Mouse (Mus musculus): Measurements from ENCODE around the gene Trmu. TPM values are rescaled to one million over a fixed set of nuclear protein-coding genes. Genes with fewer than 3 reads are reported as not detected.

The Trmu gene
- 15.4 and 15.5 TPM in 2 replicates for polyA plus RNA-seq (2015; fragmentation: Nextera tagmentation; extraction: Ambion mirVana)

DNA sequence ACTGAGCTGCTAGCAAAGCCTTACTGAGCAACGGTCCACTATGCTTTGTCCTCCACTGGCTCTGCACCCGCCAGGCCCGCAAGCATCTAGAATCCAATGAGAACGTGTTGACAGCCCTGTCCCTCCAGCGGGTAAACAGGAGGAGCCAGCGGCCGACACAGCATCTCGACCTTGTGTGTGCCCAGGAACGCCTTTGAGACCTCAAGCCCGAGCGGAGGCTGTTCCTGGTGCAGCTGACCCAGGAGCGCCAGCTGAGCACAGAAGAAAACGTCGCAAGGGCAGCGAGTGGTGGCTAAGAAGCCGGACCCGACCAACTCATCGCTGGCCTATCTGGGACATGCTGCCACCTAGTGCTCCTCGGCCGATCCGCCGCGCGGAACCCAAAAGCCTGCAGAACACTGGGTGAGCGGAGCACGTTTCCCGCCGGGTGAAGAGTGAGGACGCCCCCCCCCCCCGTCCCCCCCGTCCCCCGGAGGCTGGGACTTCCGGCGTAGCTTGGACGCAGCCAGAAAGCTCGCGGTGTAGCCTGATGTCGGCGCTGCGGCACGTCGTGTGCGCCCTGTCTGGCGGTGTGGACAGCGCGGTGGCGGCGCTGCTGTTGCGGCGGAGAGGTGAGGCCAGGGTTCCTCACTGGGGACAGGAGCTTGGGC, at the start of gene Trmu:
Trmu (plus strand) TSS at position 465 of the 650 bp plus-strand sequence.
- Histone ChIP-seq H3K36me3 (ENCODE audit: control insufficient read depth, insufficient read depth) (peaks cover 20% of the 10 kb centered on the region), H3K4me2 (ENCODE audit: low read depth, low read length) (peak within 1 kb of the TSS; percentile 75), H3K9me3 (replicated peaks; ENCODE audit: control insufficient read depth, low read length) (no peaks in the 10 kb centered on the region), H3K4me3 (ENCODE audit: low read depth, low read length) (peak within 1 kb of the TSS; percentile 78), H3K4me1 (ENCODE audit: control insufficient read depth, low read depth, low read length) (peaks cover 14% of the 10 kb centered on the region), H3K27me3 (ENCODE audit: control insufficient read depth, insufficient read depth, low read depth, low read length) (no peaks in the 10 kb centered on the region), H3K9ac (ENCODE audit: low read depth, low read length) (peak within 1 kb of the TSS; percentile 77), H3K27ac (ENCODE audit: low read length) (peak within 1 kb of the TSS; percentile 70)
- ATAC-seq (ENCODE audit: low read depth) = peak; percentile 94
- WGBS (ENCODE audit: insufficient replicate concordance) = 1% methylated on average over 47 of the region's 50 CpGs

DNA sequence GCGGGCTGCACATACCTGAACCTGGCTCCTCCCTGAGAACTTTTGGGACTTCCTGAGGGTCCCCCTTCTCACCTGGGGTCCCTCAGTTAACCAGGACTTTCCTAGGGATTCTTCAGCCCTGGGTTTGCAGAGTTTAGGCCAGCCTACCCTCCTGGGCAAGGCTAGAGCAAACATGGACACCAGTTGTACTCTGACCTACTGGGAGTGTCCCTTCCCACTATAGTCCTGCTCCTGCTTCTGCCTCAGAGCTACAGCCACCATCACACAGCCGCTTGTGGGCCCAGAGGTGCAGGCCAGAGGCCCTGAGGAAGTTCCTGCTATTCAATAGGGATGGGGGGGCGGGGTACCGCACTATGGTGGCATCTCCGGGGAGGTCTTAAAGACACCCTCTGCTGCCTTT, 49.6 kb upstream of the Trmu start:
- peaks cover 22% of the 10 kb centered on the region for H3K4me1 ChIP-seq (ENCODE audit: control insufficient read depth, low read depth, low read length)
- WGBS (ENCODE audit: insufficient replicate concordance) = 51% methylated on average over 5 of the region's 5 CpGs
- no peak overlapping the region for H3K4me3 ChIP-seq (ENCODE audit: low read depth, low read length)
- no peaks in the 10 kb centered on the region for H3K9me3 ChIP-seq (replicated peaks; ENCODE audit: control insufficient read depth, low read length)
- no peaks in the 10 kb centered on the region for H3K36me3 ChIP-seq (ENCODE audit: control insufficient read depth, insufficient read depth)
- ATAC-seq (ENCODE audit: low read depth) = no peak
- H3K27ac ChIP-seq (ENCODE audit: low read length) = peak overlapping the region; percentile 6; the same call in 1 of the 2 replicates
- no peak overlapping the region for H3K9ac ChIP-seq (ENCODE audit: low read depth, low read length)
- H3K4me2 ChIP-seq (ENCODE audit: low read depth, low read length) = no peak overlapping the region
- no peaks in the 10 kb centered on the region for H3K27me3 ChIP-seq (ENCODE audit: control insufficient read depth, insufficient read depth, low read depth, low read length)

DNA sequence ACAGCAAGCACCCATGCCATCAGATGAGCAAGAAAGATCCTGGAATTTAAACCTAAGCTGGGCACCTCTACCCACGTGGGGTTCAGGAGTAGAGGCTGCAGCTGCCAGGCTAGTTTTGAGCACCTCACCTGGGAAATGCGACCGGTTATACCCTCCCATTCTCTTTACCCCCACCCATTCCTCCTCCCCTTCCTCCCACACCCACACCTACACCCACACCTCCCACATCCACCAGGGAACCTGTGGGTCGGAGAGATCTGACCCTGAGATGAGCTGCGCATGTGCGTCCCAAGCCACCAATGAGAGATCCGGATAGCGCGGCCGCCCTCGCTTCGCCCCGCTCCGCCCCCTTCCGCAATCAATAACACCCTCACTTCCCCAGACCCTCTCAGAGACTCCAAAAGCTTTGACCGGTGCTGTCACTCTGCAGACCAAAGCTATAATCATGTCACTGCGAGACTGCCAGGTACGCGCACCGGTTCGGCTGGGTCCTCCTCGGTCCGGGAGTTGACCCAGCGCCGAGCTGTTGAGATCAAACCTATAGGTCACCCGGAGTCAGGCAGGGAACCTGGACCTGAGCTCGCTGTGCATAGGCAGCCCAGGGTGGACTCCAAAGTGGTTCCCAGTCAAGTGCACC, 47.0 kb upstream of the Trmu start, which contains the start of gene Ttc38:
Ttc38 (plus strand) TSS at position 353 of the 637 bp plus-strand sequence.
- ATAC-seq (ENCODE audit: low read depth) = peak; percentile 88
- Histone ChIP-seq H3K9ac (ENCODE audit: low read depth, low read length) (peak within 1 kb of the TSS; percentile 67), H3K27me3 (ENCODE audit: control insufficient read depth, insufficient read depth, low read depth, low read length) (no peaks in the 10 kb centered on the region), H3K4me1 (ENCODE audit: control insufficient read depth, low read depth, low read length) (peaks cover 16% of the 10 kb centered on the region), H3K9me3 (replicated peaks; ENCODE audit: control insufficient read depth, low read length) (no peaks in the 10 kb centered on the region), H3K27ac (ENCODE audit: low read length) (peak within 1 kb of the TSS; percentile 76), H3K36me3 (ENCODE audit: control insufficient read depth, insufficient read depth) (peaks cover 3% of the 10 kb centered on the region; the same call in 1 of the 2 replicates), H3K4me3 (ENCODE audit: low read depth, low read length) (peak within 1 kb of the TSS; percentile 72), H3K4me2 (ENCODE audit: low read depth, low read length) (peak within 1 kb of the TSS; percentile 81)
- under 1% methylated on average over 27 of the region's 27 CpGs for WGBS (ENCODE audit: insufficient replicate concordance)

DNA sequence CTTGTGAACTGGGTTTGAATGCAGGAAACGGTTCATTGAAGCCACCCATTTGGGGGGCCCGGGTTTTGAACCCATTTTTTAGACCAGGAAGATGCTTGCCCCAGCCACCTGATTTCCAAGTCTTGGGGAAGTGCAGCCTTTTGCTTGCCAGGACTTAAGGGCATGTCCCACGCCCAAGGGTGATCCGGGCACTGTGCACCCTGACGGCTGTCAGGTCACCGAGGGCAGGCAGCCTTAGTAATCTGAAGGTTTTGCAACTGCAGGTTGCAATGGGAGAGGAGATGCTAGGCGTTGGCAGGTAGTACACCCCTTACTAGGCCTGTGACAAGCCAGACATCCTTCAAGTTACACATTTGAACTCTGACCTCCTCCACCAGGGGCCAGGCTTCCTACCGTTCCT, 46.5 kb upstream of the Trmu start:
- Histone ChIP-seq H3K4me3 (ENCODE audit: low read depth, low read length) (peak overlapping the region; percentile 72), H3K4me2 (ENCODE audit: low read depth, low read length) (peak overlapping the region; percentile 81), H3K4me1 (ENCODE audit: control insufficient read depth, low read depth, low read length) (peaks cover 13% of the 10 kb centered on the region), H3K27ac (ENCODE audit: low read length) (peak overlapping the region; percentile 76), H3K9me3 (replicated peaks; ENCODE audit: control insufficient read depth, low read length) (no peaks in the 10 kb centered on the region), H3K27me3 (ENCODE audit: control insufficient read depth, insufficient read depth, low read depth, low read length) (no peaks in the 10 kb centered on the region), H3K36me3 (ENCODE audit: control insufficient read depth, insufficient read depth) (peaks cover 3% of the 10 kb centered on the region; the same call in 1 of the 2 replicates), H3K9ac (ENCODE audit: low read depth, low read length) (peak overlapping the region; percentile 67)
- no peak for ATAC-seq (ENCODE audit: low read depth)
- 44% methylated on average over 8 of the region's 8 CpGs for WGBS (ENCODE audit: insufficient replicate concordance)

DNA sequence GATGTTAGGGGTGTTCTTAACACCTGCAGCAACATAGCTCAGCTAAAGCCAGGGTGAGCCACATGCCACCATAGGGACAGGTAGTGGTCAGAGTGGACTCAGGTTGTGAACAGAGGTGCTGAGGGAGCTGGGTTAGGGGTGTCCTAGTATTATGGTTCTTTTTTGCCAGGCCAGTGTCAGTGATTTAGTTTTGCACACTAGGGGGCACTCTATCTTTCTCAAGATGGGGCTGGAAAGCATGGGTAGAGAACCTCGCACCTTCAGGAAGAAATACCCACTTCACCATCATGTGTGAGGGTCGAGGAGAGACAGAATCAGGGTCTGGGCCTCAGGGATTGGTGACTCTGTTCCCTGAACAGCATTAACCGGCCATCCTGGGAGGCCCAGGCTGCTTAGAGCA, 43.8 kb upstream of the Trmu start:
- WGBS (ENCODE audit: insufficient replicate concordance) = 49% methylated on average over 3 of the region's 3 CpGs

DNA sequence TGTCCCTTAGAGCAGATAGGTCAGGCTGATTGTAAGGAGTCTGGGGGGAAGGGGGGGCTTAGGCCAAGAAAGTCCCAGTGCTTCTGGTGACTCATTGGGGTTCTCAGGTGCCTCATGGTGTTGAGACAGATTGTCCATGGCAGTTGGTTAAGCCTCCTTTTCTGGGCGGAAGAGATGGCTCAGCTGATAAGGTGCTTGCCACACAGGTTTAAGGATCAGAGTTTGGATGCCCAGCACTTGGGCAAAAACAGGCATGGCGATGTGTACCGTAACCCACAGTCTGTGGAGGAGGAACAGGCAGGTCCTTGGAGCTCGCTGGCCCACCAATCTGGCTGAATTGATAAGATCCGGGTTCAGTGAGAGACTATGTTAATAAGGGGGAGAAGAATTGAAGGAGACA, 42.2 kb upstream of the Trmu start:
- Histone ChIP-seq H3K4me2 (ENCODE audit: low read depth, low read length) (no peak overlapping the region), H3K36me3 (ENCODE audit: control insufficient read depth, insufficient read depth) (peaks cover 3% of the 10 kb centered on the region; the same call in 1 of the 2 replicates), H3K9ac (ENCODE audit: low read depth, low read length) (no peak overlapping the region), H3K27ac (ENCODE audit: low read length) (no peak overlapping the region), H3K4me1 (ENCODE audit: control insufficient read depth, low read depth, low read length) (peaks cover 13% of the 10 kb centered on the region), H3K27me3 (ENCODE audit: control insufficient read depth, insufficient read depth, low read depth, low read length) (no peaks in the 10 kb centered on the region), H3K9me3 (replicated peaks; ENCODE audit: control insufficient read depth, low read length) (no peaks in the 10 kb centered on the region), H3K4me3 (ENCODE audit: low read depth, low read length) (no peak overlapping the region)
- no peak for ATAC-seq (ENCODE audit: low read depth)
- WGBS (ENCODE audit: insufficient replicate concordance) = 59% methylated on average over 5 of the region's 5 CpGs

More for the DNA sequence above, 43.8 kb upstream of the Trmu start:
- Histone ChIP-seq H3K9ac (ENCODE audit: low read depth, low read length) (no peak overlapping the region), H3K27me3 (ENCODE audit: control insufficient read depth, insufficient read depth, low read depth, low read length) (no peaks in the 10 kb centered on the region), H3K4me3 (ENCODE audit: low read depth, low read length) (no peak overlapping the region), H3K4me1 (ENCODE audit: control insufficient read depth, low read depth, low read length) (peaks cover 13% of the 10 kb centered on the region), H3K4me2 (ENCODE audit: low read depth, low read length) (no peak overlapping the region), H3K27ac (ENCODE audit: low read length) (no peak overlapping the region), H3K9me3 (replicated peaks; ENCODE audit: control insufficient read depth, low read length) (no peaks in the 10 kb centered on the region), H3K36me3 (ENCODE audit: control insufficient read depth, insufficient read depth) (peaks cover 3% of the 10 kb centered on the region; the same call in 1 of the 2 replicates)
- ATAC-seq (ENCODE audit: low read depth) = no peak

DNA sequence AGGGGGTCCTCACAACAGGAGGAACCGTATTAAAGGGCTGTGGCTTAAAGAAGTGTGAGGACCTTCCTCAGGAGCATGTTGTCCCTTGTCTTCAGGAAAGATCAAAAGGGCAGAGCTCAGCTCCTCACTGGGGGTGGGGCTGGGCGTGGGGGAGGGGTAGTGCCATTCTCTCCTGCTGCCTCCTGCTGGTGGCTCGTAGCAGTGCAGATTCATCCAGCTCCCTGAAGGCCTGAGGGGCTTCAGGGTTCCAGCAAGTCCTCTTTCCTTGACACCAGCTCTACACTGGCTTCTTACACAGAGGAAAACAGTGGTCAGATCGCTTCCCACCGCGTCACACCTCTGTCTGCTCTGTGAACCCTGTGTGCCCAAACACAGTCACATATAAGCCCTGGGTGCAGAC, 38.1 kb upstream of the Trmu start:
- Histone ChIP-seq H3K27me3 (ENCODE audit: control insufficient read depth, insufficient read depth, low read depth, low read length) (no peaks in the 10 kb centered on the region), H3K9ac (ENCODE audit: low read depth, low read length) (no peak overlapping the region), H3K4me1 (ENCODE audit: control insufficient read depth, low read depth, low read length) (peaks cover 5% of the 10 kb centered on the region), H3K36me3 (ENCODE audit: control insufficient read depth, insufficient read depth) (0 out of 2 replicates have a peak, but pooled peaks cover 3% of the 10 kb centered on the region), H3K27ac (ENCODE audit: low read length) (no peak overlapping the region), H3K4me2 (ENCODE audit: low read depth, low read length) (no peak overlapping the region), H3K9me3 (replicated peaks; ENCODE audit: control insufficient read depth, low read length) (no peaks in the 10 kb centered on the region), H3K4me3 (ENCODE audit: low read depth, low read length) (no peak overlapping the region)
- 49% methylated on average over 6 of the region's 6 CpGs for WGBS (ENCODE audit: insufficient replicate concordance)
- no peak for ATAC-seq (ENCODE audit: low read depth)

DNA sequence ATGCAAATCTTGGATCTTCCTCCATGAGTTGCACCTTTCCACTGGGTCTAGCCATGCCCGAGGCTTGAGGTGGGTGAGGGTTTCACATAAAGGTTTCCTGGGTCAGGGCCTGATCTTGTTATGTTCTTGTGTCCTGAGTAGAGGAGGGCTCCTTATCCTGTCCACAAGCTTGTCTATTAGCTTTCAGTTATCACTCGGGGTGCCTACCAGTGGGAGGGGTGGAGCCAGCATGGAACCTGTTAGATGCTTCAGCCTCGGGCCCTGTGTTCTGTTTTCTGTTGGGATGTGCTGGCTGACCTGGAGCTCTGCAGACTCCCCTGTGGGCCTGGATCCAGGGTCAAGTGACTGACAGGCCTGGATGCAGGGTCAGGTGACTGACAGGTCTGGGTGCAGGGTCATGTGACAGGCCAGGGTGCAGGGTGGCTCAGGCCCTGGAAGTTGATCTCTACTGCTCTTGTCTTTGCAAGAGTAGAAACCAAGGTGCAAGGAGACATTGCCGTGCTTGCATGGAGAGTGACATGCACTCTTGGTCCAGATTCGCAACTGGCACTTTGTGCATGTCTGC, 37.2 kb upstream of the Trmu start:
- H3K4me1 ChIP-seq (ENCODE audit: control insufficient read depth, low read depth, low read length) = peaks cover 5% of the 10 kb centered on the region
- no peaks in the 10 kb centered on the region; the same call in 1 of the 2 replicates for H3K36me3 ChIP-seq (ENCODE audit: control insufficient read depth, insufficient read depth)
- peak; percentile 45 for ATAC-seq (ENCODE audit: low read depth)
- H3K9ac ChIP-seq (ENCODE audit: low read depth, low read length) = no peak overlapping the region
- H3K4me2 ChIP-seq (ENCODE audit: low read depth, low read length) = no peak overlapping the region
- H3K4me3 ChIP-seq (ENCODE audit: low read depth, low read length) = no peak overlapping the region
- WGBS (ENCODE audit: insufficient replicate concordance) = 47% methylated on average over 5 of the region's 5 CpGs
- H3K27me3 ChIP-seq (ENCODE audit: control insufficient read depth, insufficient read depth, low read depth, low read length) = no peaks in the 10 kb centered on the region
- H3K27ac ChIP-seq (ENCODE audit: low read length) = no peak overlapping the region
- no peaks in the 10 kb centered on the region for H3K9me3 ChIP-seq (replicated peaks; ENCODE audit: control insufficient read depth, low read length)

DNA sequence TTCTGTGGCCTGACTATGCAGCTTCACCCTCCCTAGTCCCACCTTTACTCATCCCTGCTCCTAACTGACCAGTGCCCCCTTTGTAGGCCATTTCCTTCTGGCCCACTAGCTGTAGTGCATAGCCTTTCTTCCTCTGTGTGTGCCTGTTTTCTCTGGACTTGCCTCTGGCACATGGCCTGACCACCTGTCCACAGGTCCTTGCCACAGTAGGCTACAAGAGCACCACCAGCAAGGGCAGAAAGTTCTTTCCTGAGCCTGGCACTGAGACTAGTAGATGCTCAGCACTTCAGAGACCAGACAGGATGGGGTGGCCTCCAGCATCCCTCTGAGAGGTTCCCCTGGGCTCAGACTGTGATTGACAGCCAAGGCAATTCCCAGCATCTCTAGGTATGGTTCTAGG, 34.0 kb upstream of the Trmu start:
- H3K27me3 ChIP-seq (ENCODE audit: control insufficient read depth, insufficient read depth, low read depth, low read length) = no peaks in the 10 kb centered on the region
- no peaks in the 10 kb centered on the region for H3K9me3 ChIP-seq (replicated peaks; ENCODE audit: control insufficient read depth, low read length)
- H3K36me3 ChIP-seq (ENCODE audit: control insufficient read depth, insufficient read depth) = no peaks in the 10 kb centered on the region; the same call in 1 of the 2 replicates
- no peak for ATAC-seq (ENCODE audit: low read depth)
- H3K27ac ChIP-seq (ENCODE audit: low read length) = no peak overlapping the region
- peaks cover 5% of the 10 kb centered on the region for H3K4me1 ChIP-seq (ENCODE audit: control insufficient read depth, low read depth, low read length)
- H3K4me3 ChIP-seq (ENCODE audit: low read depth, low read length) = no peak overlapping the region
- no peak overlapping the region for H3K4me2 ChIP-seq (ENCODE audit: low read depth, low read length)
- H3K9ac ChIP-seq (ENCODE audit: low read depth, low read length) = no peak overlapping the region

Measured in liver, embryonic 16.5 days (tissue).